Mouse (Mus musculus) natural killer cell, adult 2 months (primary cell): ENCODE measurements around the gene H2afb3.
"Not testable (repeated sequence)": the region's sequence is repeated elsewhere in the genome, so short reads cannot be mapped to it uniquely, and the experiment has no call there.

ENCODE experiments used
- DNase-seq, 2 experiments: peaks; one replicate each; pipeline ENCODE4 v3.0.0; 2022; ENCODE audit warnings: low spot score in 2 of 2

H2afb3 gene

GRCm38 (mm10) chrX:120312995-120313394, at the start of gene H2afb3:
Gene H2afb3 (minus strand): TSS chrX:120313095.
- not testable (repeated sequence) for DNase-seq

DNA sequence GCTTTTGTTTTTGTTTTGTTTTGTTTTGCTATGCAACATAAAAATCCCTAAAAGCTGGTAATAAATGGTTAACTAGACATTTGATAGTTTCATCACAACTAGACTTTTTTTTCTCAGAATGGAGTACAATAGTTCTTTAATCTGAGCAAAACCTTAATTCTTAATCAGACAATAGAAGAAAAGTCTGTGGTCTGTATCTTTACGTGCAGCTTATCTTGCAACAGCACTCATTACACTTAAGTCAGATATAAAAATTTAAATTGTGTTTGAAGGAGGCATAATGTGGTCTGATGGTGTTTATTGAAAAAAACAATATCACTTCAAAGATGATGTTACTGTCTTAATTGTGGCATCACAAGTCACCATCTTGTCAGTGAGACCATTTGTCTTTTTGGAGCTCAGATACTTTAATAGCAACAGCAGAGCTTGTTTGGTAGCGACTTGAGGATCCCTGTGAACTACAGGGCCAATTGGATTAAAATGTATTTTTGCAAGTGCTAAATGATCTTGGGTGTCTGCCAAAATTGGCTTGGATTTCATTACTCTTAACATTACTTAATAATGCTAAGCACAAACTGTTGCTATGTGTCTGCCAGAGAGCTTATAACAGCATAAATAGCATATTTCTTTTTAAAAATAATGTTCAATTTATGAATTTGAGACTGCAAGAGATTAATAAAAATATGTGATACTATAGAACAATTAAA, 11.3 kb downstream of the H2afb3 start:
- DNase-seq, result no peak

- DNase-seq, result no peak
These were observed 19.8 kb downstream of the H2afb3 start for GRCm38 (mm10) chrX:120292832-120293750.

DNA sequence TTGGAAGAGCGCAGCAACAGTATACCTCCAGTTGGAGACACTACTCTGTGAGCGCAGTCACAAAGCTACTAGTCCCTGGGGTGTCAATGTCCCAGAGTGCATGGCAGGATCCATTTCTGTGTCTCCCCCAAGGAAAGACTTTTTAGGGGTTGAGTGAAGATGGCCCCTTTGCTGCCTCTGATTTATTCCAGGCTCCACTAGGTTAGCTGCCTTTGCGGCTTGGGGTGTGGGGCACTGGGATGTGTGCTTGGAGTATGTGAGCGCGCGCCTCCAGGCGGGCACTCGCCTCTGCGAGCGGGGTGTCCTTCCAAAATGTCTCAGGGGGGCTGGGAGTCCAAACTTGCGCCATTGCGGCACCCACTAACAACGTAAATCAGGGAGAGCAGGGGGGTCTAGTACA, 21.2 kb downstream of the H2afb3 start:
- DNase-seq, result no peak

DNA sequence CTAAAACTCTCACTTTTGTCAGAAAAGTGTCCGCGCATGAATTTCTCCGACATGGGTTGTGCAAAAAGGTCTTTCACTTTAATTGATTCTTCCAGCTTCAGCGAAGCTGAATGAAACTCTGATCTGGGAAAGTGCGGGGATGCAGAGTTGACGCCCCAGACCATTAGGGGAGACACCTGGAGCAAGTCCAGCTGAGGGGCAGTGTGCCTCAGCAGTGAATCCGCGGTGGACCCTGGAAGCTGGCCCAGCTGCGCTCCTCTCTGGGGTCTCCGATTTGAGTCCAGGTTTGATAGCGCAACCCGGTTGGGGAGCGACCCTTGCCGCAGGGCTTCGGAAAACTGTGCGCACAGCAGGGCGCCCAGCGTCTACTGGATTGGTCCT, 22.0 kb downstream of the H2afb3 start:
- DNase-seq, result no peak

- DNase-seq, result no peak
These were observed 22.6 kb downstream of the H2afb3 start, which contains the start of gene Pcdh11x for GRCm38 (mm10) chrX:120290011-120290899. Gene Pcdh11x (plus strand): TSS chrX:120290259.

GRCm38 (mm10) chrX:120287502-120287901, 25.4 kb downstream of the H2afb3 start:
- no peak for DNase-seq

DNA sequence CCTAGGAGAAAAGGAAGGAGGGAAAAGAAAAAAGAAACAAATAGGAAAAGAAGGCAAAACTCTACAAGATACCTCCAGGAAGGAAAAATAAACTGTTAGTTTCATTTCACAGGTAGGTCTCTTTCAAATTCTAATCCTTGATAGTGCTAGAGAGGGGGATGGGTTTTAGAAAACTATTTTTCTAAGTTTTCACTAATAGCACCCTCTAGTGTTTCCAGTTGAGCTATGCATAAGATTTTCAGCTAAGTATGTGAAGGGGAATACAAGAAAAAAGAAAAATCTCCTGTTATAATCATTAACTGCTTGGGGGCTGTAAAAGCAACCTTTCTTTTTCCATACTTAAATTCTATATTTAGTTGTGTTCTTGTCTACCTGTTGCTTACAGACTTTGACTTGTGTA, 27.4 kb downstream of the H2afb3 start:
- no peak for DNase-seq
